In genomic region chr11:106706212-106706611, GRCm38 (mm10) we compare ENCODE assay signal across 15 mouse cellular contexts. TPM values are rescaled to one million over a fixed set of nuclear protein-coding genes. Genes with fewer than 3 reads are reported as not detected.
"Had no signal": no experiment of that assay in that cellular context is flagged by ENCODE, and none has a peak within 500 bp of the region (broad histone marks: within the 10 kb centered on the region; RNA-seq: fewer than 3 reads in every experiment).

No protein-coding gene starts in this region.

- H3K4me3 ChIP-seq: left cerebral cortex, adult 2 months; liver, embryonic 13.5 days; lung, embryonic 15.5 days; midbrain, embryonic 13.5 days; neural tube, embryonic 15.5 days had no signal

- H3K9ac ChIP-seq: liver, embryonic 13.5 days; liver, postnatal 0 days; lung, embryonic 15.5 days; midbrain, embryonic 13.5 days; neural tube, embryonic 15.5 days had no signal

- H3K27ac ChIP-seq: left cerebral cortex, adult 2 months; liver, embryonic 13.5 days; lung, embryonic 15.5 days; midbrain, embryonic 13.5 days; neural tube, embryonic 15.5 days; stomach, postnatal 0 days had no signal

- H3K36me3 ChIP-seq: liver, embryonic 13.5 days; lung, embryonic 15.5 days; midbrain, embryonic 13.5 days; neural tube, embryonic 15.5 days had no signal

- H3K4me2 ChIP-seq: liver, embryonic 13.5 days; lung, embryonic 15.5 days; midbrain, embryonic 13.5 days; neural tube, embryonic 15.5 days had no signal

- ATAC-seq: liver, postnatal 0 days; midbrain, embryonic 13.5 days had no signal

- DNase-seq: kidney, postnatal 10 days; liver; liver, embryonic 13.5 days; liver, postnatal 0 days; lung, postnatal 14 days; right cerebral cortex, adult 18-20 months; right cerebral cortex, postnatal 25 days; thymus, postnatal 14 days had no signal

- H3K27me3 ChIP-seq: liver, embryonic 13.5 days; lung, embryonic 15.5 days; midbrain, embryonic 13.5 days; neural tube, embryonic 15.5 days had no signal

- H3K9me3 ChIP-seq: liver, embryonic 13.5 days; lung, embryonic 15.5 days; midbrain, embryonic 13.5 days; neural tube, embryonic 15.5 days had no signal

RNA-seq across cellular contexts. Expression of gene Milr1, which starts 44.8 kb away (rescaled TPM):
- total RNA-seq: layer of hippocampus, postnatal 14 days; midbrain, postnatal 0 days had no signal
